ENCODE assay signal across 15 mouse cellular contexts in the genomic region with DNA sequence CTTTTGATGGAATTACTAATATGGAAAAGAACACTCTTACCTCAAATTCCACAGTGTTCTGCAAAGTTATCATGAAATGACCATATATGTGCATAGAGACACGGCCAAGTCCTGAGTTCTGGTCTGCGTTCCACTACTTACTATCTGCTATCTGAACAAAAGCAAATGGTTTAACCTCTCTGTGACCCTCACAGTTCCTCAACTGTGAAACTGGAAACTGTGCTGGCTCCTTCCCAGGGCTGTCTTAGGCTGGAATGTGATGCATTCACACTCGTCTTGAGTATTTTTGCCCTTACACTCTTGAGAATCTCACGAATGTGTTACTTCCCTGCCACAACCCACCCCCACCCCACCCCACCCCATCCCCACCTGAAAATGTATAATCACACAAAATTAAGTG. TPM values are rescaled to one million over a fixed set of nuclear protein-coding genes. Genes with fewer than 3 reads are reported as not detected.
DNase-seq lines count a peak whose midpoint lies in the region; ATAC-seq and TF ChIP-seq lines count a peak whose summit lies in the region.
"Had no signal": no experiment of that assay in that cellular context is flagged by ENCODE, and none has a peak within 500 bp of the region (broad histone marks: within the 10 kb centered on the region; RNA-seq: fewer than 3 reads in every experiment).

No protein-coding gene starts in this region.

- H3K9me3 ChIP-seq in kidney, embryonic 15.5 days (replicated peaks) = no peaks in the 10 kb centered on the region
- no peaks in the 10 kb centered on the region for H3K9me3 ChIP-seq in midbrain, embryonic 15.5 days
- H3K9me3 ChIP-seq: neural tube, embryonic 13.5 days had no signal

- ATAC-seq in kidney, embryonic 15.5 days (replicated peaks; ENCODE audit: low FRiP score) = no peak
- no peak for ATAC-seq in midbrain, embryonic 15.5 days (replicated peaks)

- H3K27me3 ChIP-seq in kidney, adult 2 months (replicated peaks; ENCODE audit: control insufficient read depth, insufficient read depth, low read length) = no peaks in the 10 kb centered on the region
- no peaks in the 10 kb centered on the region for H3K27me3 ChIP-seq in kidney, embryonic 15.5 days
- no peaks in the 10 kb centered on the region for H3K27me3 ChIP-seq in midbrain, embryonic 15.5 days (replicated peaks)
- H3K27me3 ChIP-seq: CH12.LX; neural tube, embryonic 13.5 days had no signal

- H3K4me2 ChIP-seq in kidney, embryonic 15.5 days = no peak overlapping the region
- H3K4me2 ChIP-seq in midbrain, embryonic 15.5 days = no peak overlapping the region
- H3K4me2 ChIP-seq: liver, embryonic 11.5 days; neural tube, embryonic 13.5 days had no signal

- H3K36me3 ChIP-seq in kidney, adult 2 months (ENCODE audit: control insufficient read depth, insufficient read depth, low read length) = peaks cover 2% of the 10 kb centered on the region
- peaks cover 48% of the 10 kb centered on the region for H3K36me3 ChIP-seq in kidney, embryonic 15.5 days
- 0 out of 2 replicates have a peak, but pooled peaks cover 9% of the 10 kb centered on the region for H3K36me3 ChIP-seq in midbrain, embryonic 15.5 days (replicated peaks)

- intact Hi-C loops in left cerebral cortex, adult 2 months (cut with DNase I) = no loop called here

- DNase-seq in kidney, adult 2 months = peak; percentile 35
- peak; percentile 33 for DNase-seq in R1 (ENCODE audit: low read depth, low spot score)
- peak; percentile 30 for DNase-seq in heart, postnatal 4 days
- peak; percentile 14 for DNase-seq in lung, postnatal 25 days (ENCODE audit: low spot score)
- no peak for DNase-seq in left cerebral cortex, adult 2 months (ENCODE audit: extremely low spot score in 1 of 2, low spot score in 2 of 2)
- DNase-seq: adrenal gland, adult 8-10 months; cerebellum, adult 9-11 months; thymus, postnatal 14 days had no signal

- TF ChIP-seq POLR2A in kidney, adult 2 months (IDR thresholded peaks at IDR 0.05; ENCODE audit: low read depth, low read length) = no peak

- no peak for TF ChIP-seq CTCF in kidney, adult 2 months (conservative IDR thresholded peaks at IDR 0.05; ENCODE audit: insufficient read depth, insufficient read length, low read depth, low read length)
- no peak for TF ChIP-seq CTCF in left cerebral cortex, adult 2 months (IDR thresholded peaks at IDR 0.05)

- H3K4me1 ChIP-seq in kidney, adult 2 months (ENCODE audit: control insufficient read depth, insufficient read depth, low read length) = peaks cover 3% of the 10 kb centered on the region; the same call in 1 of the 2 replicates
- H3K4me1 ChIP-seq in kidney, embryonic 15.5 days = peaks cover 7% of the 10 kb centered on the region; the same call in 1 of the 2 replicates
- H3K4me1 ChIP-seq in midbrain, embryonic 15.5 days = no peaks in the 10 kb centered on the region

- H3K4me3 ChIP-seq in kidney, adult 2 months (ENCODE audit: insufficient read depth, low read depth, low read length) = no peak overlapping the region
- no peak overlapping the region for H3K4me3 ChIP-seq in kidney, embryonic 15.5 days (replicated peaks)
- no peak overlapping the region for H3K4me3 ChIP-seq in midbrain, embryonic 15.5 days
- H3K4me3 ChIP-seq in left cerebral cortex, adult 2 months = no peak overlapping the region
- H3K4me3 ChIP-seq: neural tube, embryonic 13.5 days had no signal

- H3K9ac ChIP-seq in kidney, embryonic 15.5 days = no peak overlapping the region
- H3K9ac ChIP-seq in midbrain, embryonic 15.5 days = no peak overlapping the region
- H3K9ac ChIP-seq: neural tube, embryonic 13.5 days had no signal

- 14% methylated on average over 4 of the region's 4 CpGs for WGBS in kidney, adult 2 months
- 53% methylated on average over 4 of the region's 4 CpGs for WGBS in kidney, embryonic 15.5 days
- WGBS in midbrain, embryonic 15.5 days = 78% methylated on average over 4 of the region's 4 CpGs

- H3K27ac ChIP-seq in kidney, adult 2 months (ENCODE audit: insufficient read depth, low read depth, low read length) = no peak overlapping the region
- no peak overlapping the region for H3K27ac ChIP-seq in kidney, embryonic 15.5 days
- H3K27ac ChIP-seq in midbrain, embryonic 15.5 days = no peak overlapping the region
- no peak overlapping the region for H3K27ac ChIP-seq in left cerebral cortex, adult 2 months
- H3K27ac ChIP-seq: neural tube, embryonic 13.5 days had no signal

RNA-seq across cellular contexts. Expression of a gene that starts 14.8 kb away (rescaled TPM):
- 63.2 and 80.6 TPM in 2 replicates for polyA plus RNA-seq in kidney, adult 2 months (2012; rRNA removed)
- polyA plus RNA-seq in kidney, embryonic 15.5 days (2015; fragmentation: Nextera tagmentation; extraction: Ambion mirVana) = 137 and 149 TPM in 2 replicates
- 100 to 1,000 TPM; 119 TPM for total RNA-seq in heart, postnatal 4 days (2021)
- 85.4 and 87.8 TPM in 2 replicates for polyA plus RNA-seq in midbrain, embryonic 15.5 days (2015; fragmentation: Nextera tagmentation; extraction: Ambion mirVana)
- total RNA-seq in left cerebral cortex, adult 2 months (2021) = 100 to 1,000 TPM; 130 to 135 TPM

RNA-seq across cellular contexts. Expression of a gene that starts 42.3 kb away (rescaled TPM):
- polyA plus RNA-seq in kidney, adult 2 months (2012; rRNA removed) = 0.03 TPM in 1 of 2 replicates, not detected in the other
- 0.03 and 0.10 TPM in 2 replicates for polyA plus RNA-seq in kidney, embryonic 15.5 days (2015; fragmentation: Nextera tagmentation; extraction: Ambion mirVana)
- 1 to 10 TPM; 2.3 to 2.4 TPM for total RNA-seq in heart, postnatal 4 days (2021)
- 1.3 and 1.6 TPM in 2 replicates for polyA plus RNA-seq in midbrain, embryonic 15.5 days (2015; fragmentation: Nextera tagmentation; extraction: Ambion mirVana)
- under 1 TPM; 0.68 to 0.84 TPM for total RNA-seq in left cerebral cortex, adult 2 months (2021)
- total RNA-seq: CH12.LX; megakaryocyte progenitor cell, adult 5-6 weeks had no signal
- polyA plus RNA-seq: liver, embryonic 11.5 days; small intestine, adult 2 months had no signal

Comparison
In these comparisons a context has a peak if more than half of its experiments do, and no peak if none do; other contexts are left out.
1. DNase-seq: peak in kidney, adult 2 months (single experiment), R1 (single experiment), heart, postnatal 4 days (single experiment) and lung, postnatal 25 days (single experiment); none in left cerebral cortex, adult 2 months (0 of 2).